Mouse (Mus musculus) G1E (cell line): ENCODE measurements around the gene Pjvk.

Experiments
- CTCF ChIP-seq: IDR thresholded peaks from 2 replicates; pipeline ENCODE4 v1.5.1; 2012; ENCODE audit warnings: low read depth, low read length, inconsistent platforms, mixed read lengths
- GATA1 ChIP-seq: IDR thresholded peaks from 2 replicates; pipeline ENCODE4 v1.6.1; 2012; ENCODE audit warnings: borderline replicate concordance, low read length, inconsistent platforms, mixed read lengths

DNA sequence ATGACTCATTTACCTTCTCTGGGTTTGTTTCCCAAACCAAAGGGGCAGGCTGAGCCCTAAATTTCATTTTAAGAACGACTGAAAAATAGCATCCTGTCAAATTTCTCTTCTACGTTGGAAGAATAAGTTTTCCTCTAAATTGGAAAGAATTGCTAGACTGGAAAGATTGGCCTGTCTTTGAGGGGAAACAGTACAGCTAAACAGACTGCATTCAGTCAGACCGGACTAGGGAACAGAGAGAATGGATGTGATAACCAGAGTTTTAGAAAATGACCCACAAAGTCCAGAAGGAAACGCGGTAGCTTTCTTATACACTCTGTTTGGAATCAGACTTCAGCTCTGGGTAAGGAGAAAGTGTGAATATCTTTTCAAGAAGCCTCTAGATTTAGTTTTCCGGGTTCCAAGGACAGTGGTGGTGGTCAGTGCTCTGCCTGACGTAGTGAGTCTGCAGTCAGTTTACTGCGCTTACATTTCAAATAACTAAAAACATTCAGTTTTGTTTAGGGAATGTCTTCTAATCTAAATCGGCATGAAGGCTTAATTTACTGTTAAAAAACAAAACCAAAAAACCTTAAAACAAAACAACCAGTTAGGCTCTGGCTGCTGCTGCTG, 24.0 kb downstream of the Pjvk start:
- no peak for TF ChIP-seq CTCF
- TF ChIP-seq GATA1: no peak
